Mouse (Mus musculus): ENCODE data around the gene Rhoq. TPM values are rescaled to one million over a fixed set of nuclear protein-coding genes. Genes with fewer than 3 reads are reported as not detected.

Gene Rhoq
- 10 to 100 TPM; 35.6 to 45.0 TPM for total RNA-seq (2021)
- long read RNA-seq, experiment 1, full-length matches to known transcripts = 39 of 51 reads
- long read RNA-seq, experiment 1, partial matches to known transcripts = 9 of 51 reads
- long read RNA-seq, experiment 1, other reads (novel, unspliced or antisense) = 3 of 51 reads
- long read RNA-seq, experiment 2, full-length matches to known transcripts = 39 of 51 reads
- long read RNA-seq, experiment 2, partial matches to known transcripts = 5 of 51 reads
- long read RNA-seq, experiment 2, other reads (novel, unspliced or antisense) = 7 of 51 reads

GRCm38 (mm10) chr17:86962894-86963585 is at the start of gene Rhoq:
TSS of gene Rhoq (plus strand) at chr17:86963082.
- peak within 1 kb of the TSS; percentile 97 for H3K27ac ChIP-seq
- H3K4me3 ChIP-seq = peak within 1 kb of the TSS; percentile 57
- peak; percentile 81 to 89 for DNase-seq (ENCODE audit: extremely low spot score in 1 of 2, low spot score in 2 of 2)
- no peak for TF ChIP-seq CTCF (IDR thresholded peaks at IDR 0.05)
- intact Hi-C loops (cut with DNase I) = loop anchor here (2.0 to 5.0 kb wide), 5 partner anchors 26 to 144 kb away; partner anchors contain the start of genes Cript, Pigf and Socs5

- DNase-seq (ENCODE audit: extremely low spot score in 1 of 2, low spot score in 2 of 2) = no peak
- Histone ChIP-seq H3K27ac (no peak overlapping the region), H3K4me3 (no peak overlapping the region)
- no peak; the same call in 1 of the 2 replicates for TF ChIP-seq CTCF (IDR thresholded peaks at IDR 0.05)
- intact Hi-C loops (cut with DNase I) = no loop called here
These were observed 47.3 kb upstream of the Rhoq start for GRCm38 (mm10) chr17:86915540-86915939.

GRCm38 (mm10) chr17:86917048-86917447 is 45.8 kb upstream of the Rhoq start, which contains the start of gene Tmem247:
TSS of gene Tmem247 (plus strand) at chr17:86917348.
- no peak for DNase-seq (ENCODE audit: extremely low spot score in 1 of 2, low spot score in 2 of 2)
- no peak for TF ChIP-seq CTCF (IDR thresholded peaks at IDR 0.05)
- Histone ChIP-seq H3K27ac (no peak within 1 kb of the TSS), H3K4me3 (no peak within 1 kb of the TSS)
- intact Hi-C loops (cut with DNase I) = no loop called here

GRCm38 (mm10) chr17:86918786-86919185 is 44.1 kb upstream of the Rhoq start:
- Histone ChIP-seq H3K27ac (no peak overlapping the region), H3K4me3 (no peak overlapping the region)
- DNase-seq (ENCODE audit: extremely low spot score in 1 of 2, low spot score in 2 of 2) = no peak
- peak; percentile 75 for TF ChIP-seq CTCF (IDR thresholded peaks at IDR 0.05)
- intact Hi-C loops (cut with DNase I) = loop anchor here (2.0 kb wide), 2 partner anchors 126 to 330 kb away; no protein-coding TSS in a partner anchor

- no peak for DNase-seq (ENCODE audit: extremely low spot score in 1 of 2, low spot score in 2 of 2)
- TF ChIP-seq CTCF (IDR thresholded peaks at IDR 0.05) = no peak
- H3K4me3 ChIP-seq = no peak overlapping the region
- no peak overlapping the region for H3K27ac ChIP-seq
- intact Hi-C loops (cut with DNase I) = loop anchor here (2.0 kb wide), 2 partner anchors 125 to 329 kb away; no protein-coding TSS in a partner anchor
These were observed 43.2 kb upstream of the Rhoq start for GRCm38 (mm10) chr17:86919729-86920128.

- Histone ChIP-seq H3K27ac (no peak overlapping the region), H3K4me3 (no peak overlapping the region)
- no peak for DNase-seq (ENCODE audit: extremely low spot score in 1 of 2, low spot score in 2 of 2)
- TF ChIP-seq CTCF (IDR thresholded peaks at IDR 0.05) = no peak
- intact Hi-C loops (cut with DNase I) = no loop called here
These were observed 38.2 kb upstream of the Rhoq start for GRCm38 (mm10) chr17:86924679-86925078.

- TF ChIP-seq CTCF (IDR thresholded peaks at IDR 0.05) = no peak
- no peak overlapping the region for H3K4me3 ChIP-seq
- no peak overlapping the region for H3K27ac ChIP-seq
- intact Hi-C loops (cut with DNase I) = no loop called here
- no peak for DNase-seq (ENCODE audit: extremely low spot score in 1 of 2, low spot score in 2 of 2)
These were observed 36.0 kb upstream of the Rhoq start for GRCm38 (mm10) chr17:86926836-86927235.

GRCm38 (mm10) chr17:86929355-86929754 is 33.5 kb upstream of the Rhoq start:
- Histone ChIP-seq H3K4me3 (no peak overlapping the region), H3K27ac (no peak overlapping the region)
- TF ChIP-seq CTCF (IDR thresholded peaks at IDR 0.05) = no peak
- intact Hi-C loops (cut with DNase I) = no loop called here
- DNase-seq (ENCODE audit: extremely low spot score in 1 of 2, low spot score in 2 of 2) = no peak

GRCm38 (mm10) chr17:86929981-86930380 is 32.9 kb upstream of the Rhoq start:
- Histone ChIP-seq H3K4me3 (no peak overlapping the region), H3K27ac (no peak overlapping the region)
- TF ChIP-seq CTCF (IDR thresholded peaks at IDR 0.05) = no peak
- intact Hi-C loops (cut with DNase I) = no loop called here
- no peak for DNase-seq (ENCODE audit: extremely low spot score in 1 of 2, low spot score in 2 of 2)

- intact Hi-C loops (cut with DNase I) = no loop called here
- H3K4me3 ChIP-seq = no peak overlapping the region
- H3K27ac ChIP-seq = no peak overlapping the region
- DNase-seq (ENCODE audit: extremely low spot score in 1 of 2, low spot score in 2 of 2) = no peak
- no peak for TF ChIP-seq CTCF (IDR thresholded peaks at IDR 0.05)
These were observed 30.0 kb upstream of the Rhoq start for GRCm38 (mm10) chr17:86932896-86933295.

GRCm38 (mm10) chr17:86937064-86937463 is 25.8 kb upstream of the Rhoq start:
- Histone ChIP-seq H3K4me3 (no peak overlapping the region), H3K27ac (no peak overlapping the region)
- intact Hi-C loops (cut with DNase I) = loop anchor here (2.0 kb wide), 1 partner anchor 26 kb away; the partner anchor contains the start of gene Rhoq
- no peak for DNase-seq (ENCODE audit: extremely low spot score in 1 of 2, low spot score in 2 of 2)
- TF ChIP-seq CTCF (IDR thresholded peaks at IDR 0.05) = no peak

GRCm38 (mm10) chr17:86937497-86938155 is 25.3 kb upstream of the Rhoq start:
- TF ChIP-seq CTCF (IDR thresholded peaks at IDR 0.05) = no peak
- intact Hi-C loops (cut with DNase I) = loop anchor here (2.0 kb wide), 1 partner anchor 25 kb away; the partner anchor contains the start of gene Rhoq
- Histone ChIP-seq H3K4me3 (peak overlapping the region; percentile 40), H3K27ac (peak overlapping the region; percentile 45)
- peak; percentile 58 to 75 for DNase-seq (ENCODE audit: extremely low spot score in 1 of 2, low spot score in 2 of 2)
